Mouse (Mus musculus): ENCODE results near the gene Ep400. TPM values are rescaled to one million over a fixed set of nuclear protein-coding genes. Genes with fewer than 3 reads are reported as not detected.
"Not testable (repeated sequence)": the region's sequence is repeated elsewhere in the genome, so short reads cannot be mapped to it uniquely, and the experiment has no call there.

Ep400 gene
- total RNA-seq, 2 experiments from 2014 or later = 96.6 to 103 TPM

- DNase-seq (ENCODE audit: low spot score in 2 of 2) = peak; percentile 25 to 32
Measured at GRCm38 (mm10) chr5:110780761-110781528, 10.4 kb upstream of the Ep400 start.

GRCm38 (mm10) chr5:110779998-110780760 lies 9.7 kb upstream of the Ep400 start, which contains the start of gene Pus1:
Pus1 (minus strand) TSS chr5:110780659.
- peak; percentile 96 to 98 for DNase-seq (ENCODE audit: low spot score in 2 of 2)

GRCm38 (mm10) chr5:110779276-110779997 lies 8.9 kb upstream of the Ep400 start:
- no peak for DNase-seq (ENCODE audit: low spot score in 2 of 2)

GRCm38 (mm10) chr5:110778263-110778662 lies 7.7 kb upstream of the Ep400 start:
- no peak for DNase-seq (ENCODE audit: low spot score in 2 of 2)

GRCm38 (mm10) chr5:110776141-110776540 lies 5.6 kb upstream of the Ep400 start:
- DNase-seq (ENCODE audit: low spot score in 2 of 2) = no peak

- no peak for DNase-seq (ENCODE audit: low spot score in 2 of 2)
Measured at GRCm38 (mm10) chr5:110774511-110774910, 4.0 kb upstream of the Ep400 start.

- DNase-seq (ENCODE audit: low spot score in 2 of 2) = not testable (repeated sequence)
Measured at GRCm38 (mm10) chr5:110772945-110773344, 2.4 kb upstream of the Ep400 start.

- no peak for DNase-seq (ENCODE audit: low spot score in 2 of 2)
Measured at GRCm38 (mm10) chr5:110770031-110770445, 479 bp downstream of the Ep400 start.

GRCm38 (mm10) chr5:110769272-110769671 lies 1.2 kb downstream of the Ep400 start:
- no peak for DNase-seq (ENCODE audit: low spot score in 2 of 2)

GRCm38 (mm10) chr5:110763890-110764289 lies 6.6 kb downstream of the Ep400 start:
- no peak for DNase-seq (ENCODE audit: low spot score in 2 of 2)

- no peak for DNase-seq (ENCODE audit: low spot score in 2 of 2)
Measured at GRCm38 (mm10) chr5:110745021-110745420, 25.5 kb downstream of the Ep400 start.

- no peak for DNase-seq (ENCODE audit: low spot score in 2 of 2)
Measured at GRCm38 (mm10) chr5:110739496-110740275, 30.8 kb downstream of the Ep400 start.

GRCm38 (mm10) chr5:110735606-110736005 lies 34.9 kb downstream of the Ep400 start:
- DNase-seq (ENCODE audit: low spot score in 2 of 2) = no peak

GRCm38 (mm10) chr5:110733231-110733823 lies 37.2 kb downstream of the Ep400 start:
- no peak for DNase-seq (ENCODE audit: low spot score in 2 of 2)

- no peak for DNase-seq (ENCODE audit: low spot score in 2 of 2)
Measured at GRCm38 (mm10) chr5:110731227-110731626, 39.3 kb downstream of the Ep400 start.

GRCm38 (mm10) chr5:110727850-110728249 lies 42.7 kb downstream of the Ep400 start:
- no peak for DNase-seq (ENCODE audit: low spot score in 2 of 2)

GRCm38 (mm10) chr5:110723543-110723942 lies 47.0 kb downstream of the Ep400 start:
- DNase-seq (ENCODE audit: low spot score in 2 of 2) = no peak

GRCm38 (mm10) chr5:110721463-110721862 lies 49.1 kb downstream of the Ep400 start:
- DNase-seq (ENCODE audit: low spot score in 2 of 2) = not testable (repeated sequence)

GRCm38 (mm10) chr5:110711455-110711854 lies 59.1 kb downstream of the Ep400 start:
- DNase-seq (ENCODE audit: low spot score in 2 of 2) = no peak

- no peak for DNase-seq (ENCODE audit: low spot score in 2 of 2)
Measured at GRCm38 (mm10) chr5:110709256-110709655, 61.3 kb downstream of the Ep400 start.

Data from left cerebral cortex, adult 18-20 months (tissue).